Mouse (Mus musculus) thymus, postnatal 14 days (tissue): ENCODE measurements around the gene Pdgfc.

Experiments
- DNase-seq: peaks from one replicate; pipeline ENCODE4 v3.0.0; 2021

Pdgfc gene

GRCm38 (mm10) chr3:81160457-81161165 lies 124.4 kb downstream of the Pdgfc start:
- DNase-seq, result no peak

GRCm38 (mm10) chr3:81162129-81162528 lies 125.9 kb downstream of the Pdgfc start:
- no peak for DNase-seq

- DNase-seq, result no peak
Observed at GRCm38 (mm10) chr3:81164091-81164490, 127.9 kb downstream of the Pdgfc start.

- DNase-seq, result no peak
Observed at GRCm38 (mm10) chr3:81170073-81170809, 134.0 kb downstream of the Pdgfc start.

- no peak for DNase-seq
Observed at GRCm38 (mm10) chr3:81174832-81175231, 138.6 kb downstream of the Pdgfc start.

- DNase-seq, result no peak
Observed at GRCm38 (mm10) chr3:81181319-81182013, 145.2 kb downstream of the Pdgfc start.

GRCm38 (mm10) chr3:81196937-81197336 lies 160.7 kb downstream of the Pdgfc start:
- DNase-seq, result no peak

GRCm38 (mm10) chr3:81197644-81198043 lies 161.4 kb downstream of the Pdgfc start:
- no peak for DNase-seq

- no peak for DNase-seq
Observed at GRCm38 (mm10) chr3:81200647-81201046, 164.4 kb downstream of the Pdgfc start.

GRCm38 (mm10) chr3:81205201-81205600 lies 169.0 kb downstream of the Pdgfc start:
- DNase-seq, result peak; percentile 4

- DNase-seq, result no peak
Observed at GRCm38 (mm10) chr3:81208246-81208645, 172.0 kb downstream of the Pdgfc start.

- DNase-seq, result no peak
Observed at GRCm38 (mm10) chr3:81211147-81211546, 174.9 kb downstream of the Pdgfc start.

- DNase-seq, result no peak
Observed at GRCm38 (mm10) chr3:81211666-81212065, 175.4 kb downstream of the Pdgfc start.

- DNase-seq, result no peak
Observed at GRCm38 (mm10) chr3:81215547-81216118, 179.4 kb downstream of the Pdgfc start.

- no peak for DNase-seq
Observed at GRCm38 (mm10) chr3:81221682-81222081, 185.5 kb downstream of the Pdgfc start.

- no peak for DNase-seq
Observed at GRCm38 (mm10) chr3:81228344-81228743, 192.1 kb downstream of the Pdgfc start.

- DNase-seq, result no peak
Observed at GRCm38 (mm10) chr3:81242697-81243590, 206.7 kb downstream of the Pdgfc start.

GRCm38 (mm10) chr3:81243591-81243990 lies 207.4 kb downstream of the Pdgfc start:
- DNase-seq, result no peak

- no peak for DNase-seq
Observed at GRCm38 (mm10) chr3:81262801-81263200, 226.6 kb downstream of the Pdgfc start.
